Mouse (Mus musculus): ENCODE measurements around the gene Cyp2c70. TPM values are rescaled to one million over a fixed set of nuclear protein-coding genes. Genes with fewer than 3 reads are reported as not detected.
"Not testable (repeated sequence)": the region's sequence is repeated elsewhere in the genome, so short reads cannot be mapped to it uniquely, and the experiment has no call there.

Cyp2c70 gene
- not detected in 2 replicates for polyA plus RNA-seq (2012; ENCODE audit: insufficient read depth, insufficient read length, missing spikeins)

- Histone ChIP-seq H3K27ac (ENCODE audit: insufficient read depth, low read depth, low read length) (no peak within 1 kb of the TSS), H3K4me3 (ENCODE audit: insufficient read depth, low read length) (no peak within 1 kb of the TSS), H3K4me1 (ENCODE audit: control insufficient read depth, insufficient read depth, low read length) (no peaks in the 10 kb centered on the region)
- TF ChIP-seq CTCF (IDR thresholded peaks at IDR 0.05; ENCODE audit: low read depth, low read length) (no peak), POLR2A (IDR thresholded peaks at IDR 0.05; ENCODE audit: borderline replicate concordance, low read depth, low read length) (no peak)
Measured at GRCm38 (mm10) chr19:40187160-40187559, at the start of gene Cyp2c70. Gene Cyp2c70 (minus strand): TSS chr19:40187333.

DNA sequence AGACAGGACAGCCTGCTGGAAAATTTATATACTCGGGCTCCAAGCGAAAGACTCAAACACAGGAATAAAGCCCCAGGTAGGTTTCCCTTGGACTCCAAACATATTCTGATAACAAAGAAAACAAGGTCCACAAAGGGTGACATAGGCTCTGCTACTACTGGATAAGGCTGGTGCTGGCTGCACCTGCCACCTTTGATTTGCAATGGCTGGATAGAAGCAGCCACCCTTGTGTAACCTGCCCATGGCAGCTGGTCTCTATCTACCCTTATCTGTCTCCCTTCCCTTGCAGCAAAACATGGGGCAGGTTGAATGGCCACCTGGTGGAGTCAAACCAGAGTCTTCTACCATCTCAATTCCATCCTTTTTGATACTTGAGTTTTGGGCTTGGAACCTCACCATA is 45.4 kb upstream of the Cyp2c70 start:
- TF ChIP-seq CTCF (IDR thresholded peaks at IDR 0.05; ENCODE audit: low read depth, low read length) (no peak), POLR2A (IDR thresholded peaks at IDR 0.05; ENCODE audit: borderline replicate concordance, low read depth, low read length) (no peak)
- no peak overlapping the region for H3K4me3 ChIP-seq (ENCODE audit: insufficient read depth, low read length)
- no peaks in the 10 kb centered on the region for H3K4me1 ChIP-seq (ENCODE audit: control insufficient read depth, insufficient read depth, low read length)
- no peak overlapping the region for H3K27ac ChIP-seq (ENCODE audit: insufficient read depth, low read depth, low read length)

DNA sequence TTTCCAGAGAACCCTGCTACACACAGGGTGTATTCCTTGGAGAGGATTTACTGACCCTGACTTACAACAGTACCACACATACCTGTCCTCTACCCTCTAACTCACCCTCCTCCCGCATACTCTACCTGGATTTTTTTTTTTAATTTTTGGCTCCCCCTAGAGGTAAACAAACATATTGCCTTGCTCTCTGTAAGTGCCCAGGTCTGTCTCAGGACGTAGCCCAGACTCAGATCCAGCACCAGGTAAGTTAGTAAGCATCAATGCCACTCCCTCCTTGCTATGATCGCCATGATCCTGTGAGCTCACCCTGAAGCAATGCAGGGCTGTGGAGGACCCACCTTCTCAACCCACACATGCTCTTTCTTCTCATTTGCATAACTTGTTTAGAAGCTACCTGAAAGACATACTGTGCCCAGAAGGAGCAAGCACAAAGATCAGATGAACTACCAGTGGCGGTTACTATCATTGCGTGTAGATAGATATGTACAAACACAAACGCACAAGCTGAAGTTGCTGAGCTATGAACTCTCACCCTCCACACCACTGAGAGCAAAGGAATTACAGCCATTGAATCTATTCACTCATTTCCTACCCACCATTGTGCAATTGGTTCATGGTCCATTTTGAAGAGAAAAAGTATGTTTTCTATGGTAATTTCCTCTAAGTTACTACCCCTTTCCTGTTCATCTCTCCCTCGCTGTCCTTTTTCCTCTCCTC is 44.9 kb upstream of the Cyp2c70 start:
- H3K4me3 ChIP-seq (ENCODE audit: insufficient read depth, low read length) = no peak overlapping the region
- H3K4me1 ChIP-seq (ENCODE audit: control insufficient read depth, insufficient read depth, low read length) = no peaks in the 10 kb centered on the region
- H3K27ac ChIP-seq (ENCODE audit: insufficient read depth, low read depth, low read length) = no peak overlapping the region
- no peak for TF ChIP-seq CTCF (IDR thresholded peaks at IDR 0.05; ENCODE audit: low read depth, low read length)
- TF ChIP-seq POLR2A (IDR thresholded peaks at IDR 0.05; ENCODE audit: borderline replicate concordance, low read depth, low read length) = no peak

GRCm38 (mm10) chr19:40231074-40231738 is 44.1 kb upstream of the Cyp2c70 start:
- no peak overlapping the region for H3K4me3 ChIP-seq (ENCODE audit: insufficient read depth, low read length)
- H3K4me1 ChIP-seq (ENCODE audit: control insufficient read depth, insufficient read depth, low read length) = no peaks in the 10 kb centered on the region
- TF ChIP-seq POLR2A (IDR thresholded peaks at IDR 0.05; ENCODE audit: borderline replicate concordance, low read depth, low read length) (no peak), CTCF (IDR thresholded peaks at IDR 0.05; ENCODE audit: low read depth, low read length) (no peak)
- no peak overlapping the region for H3K27ac ChIP-seq (ENCODE audit: insufficient read depth, low read depth, low read length)

- Histone ChIP-seq H3K4me3 (ENCODE audit: insufficient read depth, low read length) (no peak overlapping the region), H3K27ac (ENCODE audit: insufficient read depth, low read depth, low read length) (no peak overlapping the region), H3K4me1 (ENCODE audit: control insufficient read depth, insufficient read depth, low read length) (no peaks in the 10 kb centered on the region)
- TF ChIP-seq CTCF (IDR thresholded peaks at IDR 0.05; ENCODE audit: low read depth, low read length) = no peak
- no peak for TF ChIP-seq POLR2A (IDR thresholded peaks at IDR 0.05; ENCODE audit: borderline replicate concordance, low read depth, low read length)
Measured at GRCm38 (mm10) chr19:40226516-40227151, 39.5 kb upstream of the Cyp2c70 start.

GRCm38 (mm10) chr19:40225761-40226110 is 38.6 kb upstream of the Cyp2c70 start:
- H3K27ac ChIP-seq (ENCODE audit: insufficient read depth, low read depth, low read length) = no peak overlapping the region
- no peak overlapping the region for H3K4me3 ChIP-seq (ENCODE audit: insufficient read depth, low read length)
- TF ChIP-seq POLR2A (IDR thresholded peaks at IDR 0.05; ENCODE audit: borderline replicate concordance, low read depth, low read length) = no peak
- no peak for TF ChIP-seq CTCF (IDR thresholded peaks at IDR 0.05; ENCODE audit: low read depth, low read length)
- H3K4me1 ChIP-seq (ENCODE audit: control insufficient read depth, insufficient read depth, low read length) = no peaks in the 10 kb centered on the region

- TF ChIP-seq POLR2A (IDR thresholded peaks at IDR 0.05; ENCODE audit: borderline replicate concordance, low read depth, low read length) (no peak), CTCF (IDR thresholded peaks at IDR 0.05; ENCODE audit: low read depth, low read length) (peak; percentile 36; the same call in 1 of the 2 replicates)
Measured at GRCm38 (mm10) chr19:40225102-40225760, 38.1 kb upstream of the Cyp2c70 start.

GRCm38 (mm10) chr19:40222307-40222706 is 35.2 kb upstream of the Cyp2c70 start:
- H3K4me1 ChIP-seq (ENCODE audit: control insufficient read depth, insufficient read depth, low read length); H3K27ac ChIP-seq (ENCODE audit: insufficient read depth, low read depth, low read length); H3K4me3 ChIP-seq (ENCODE audit: insufficient read depth, low read length): not testable (repeated sequence)

More at GRCm38 (mm10) chr19:40225102-40225760, 38.1 kb upstream of the Cyp2c70 start:
- no peak overlapping the region for H3K27ac ChIP-seq (ENCODE audit: insufficient read depth, low read depth, low read length)
- no peak overlapping the region for H3K4me3 ChIP-seq (ENCODE audit: insufficient read depth, low read length)
- no peaks in the 10 kb centered on the region for H3K4me1 ChIP-seq (ENCODE audit: control insufficient read depth, insufficient read depth, low read length)

- no peaks in the 10 kb centered on the region for H3K4me1 ChIP-seq (ENCODE audit: control insufficient read depth, insufficient read depth, low read length)
- TF ChIP-seq CTCF (IDR thresholded peaks at IDR 0.05; ENCODE audit: low read depth, low read length) (no peak), POLR2A (IDR thresholded peaks at IDR 0.05; ENCODE audit: borderline replicate concordance, low read depth, low read length) (no peak)
- no peak overlapping the region for H3K4me3 ChIP-seq (ENCODE audit: insufficient read depth, low read length)
- H3K27ac ChIP-seq (ENCODE audit: insufficient read depth, low read depth, low read length) = no peak overlapping the region
Measured at GRCm38 (mm10) chr19:40220878-40221277, 33.7 kb upstream of the Cyp2c70 start.

- not testable (repeated sequence) for H3K4me1 ChIP-seq (ENCODE audit: control insufficient read depth, insufficient read depth, low read length); H3K27ac ChIP-seq (ENCODE audit: insufficient read depth, low read depth, low read length); H3K4me3 ChIP-seq (ENCODE audit: insufficient read depth, low read length)
Measured at GRCm38 (mm10) chr19:40202947-40203346, 15.8 kb upstream of the Cyp2c70 start.
